Mouse (Mus musculus): ENCODE data around the gene Haghl.

- TF ChIP-seq CTCF (IDR thresholded peaks at IDR 0.05; ENCODE audit: control insufficient read depth, insufficient read depth, low read length) (no peak), POLR2A (IDR thresholded peaks at IDR 0.05; ENCODE audit: borderline replicate concordance, control insufficient read depth, low read depth, low read length) (no peak)
Measured at GRCm38 (mm10) chr17:25754241-25754640, 31.2 kb downstream of the Haghl start, which contains the start of gene Msln.

All from bone marrow, adult 2 months (tissue).